Mouse (Mus musculus): ENCODE results near the gene Ddb2. TPM values are rescaled to one million over a fixed set of nuclear protein-coding genes. Genes with fewer than 3 reads are reported as not detected.
A peak's percentile ranks its signal among the peaks of the same experiment; 100 is the strongest.

The Ddb2 gene
- total and polyA plus RNA-seq, 3 experiments, result 2.7 to 8.5 (median 3.2) TPM

DNA sequence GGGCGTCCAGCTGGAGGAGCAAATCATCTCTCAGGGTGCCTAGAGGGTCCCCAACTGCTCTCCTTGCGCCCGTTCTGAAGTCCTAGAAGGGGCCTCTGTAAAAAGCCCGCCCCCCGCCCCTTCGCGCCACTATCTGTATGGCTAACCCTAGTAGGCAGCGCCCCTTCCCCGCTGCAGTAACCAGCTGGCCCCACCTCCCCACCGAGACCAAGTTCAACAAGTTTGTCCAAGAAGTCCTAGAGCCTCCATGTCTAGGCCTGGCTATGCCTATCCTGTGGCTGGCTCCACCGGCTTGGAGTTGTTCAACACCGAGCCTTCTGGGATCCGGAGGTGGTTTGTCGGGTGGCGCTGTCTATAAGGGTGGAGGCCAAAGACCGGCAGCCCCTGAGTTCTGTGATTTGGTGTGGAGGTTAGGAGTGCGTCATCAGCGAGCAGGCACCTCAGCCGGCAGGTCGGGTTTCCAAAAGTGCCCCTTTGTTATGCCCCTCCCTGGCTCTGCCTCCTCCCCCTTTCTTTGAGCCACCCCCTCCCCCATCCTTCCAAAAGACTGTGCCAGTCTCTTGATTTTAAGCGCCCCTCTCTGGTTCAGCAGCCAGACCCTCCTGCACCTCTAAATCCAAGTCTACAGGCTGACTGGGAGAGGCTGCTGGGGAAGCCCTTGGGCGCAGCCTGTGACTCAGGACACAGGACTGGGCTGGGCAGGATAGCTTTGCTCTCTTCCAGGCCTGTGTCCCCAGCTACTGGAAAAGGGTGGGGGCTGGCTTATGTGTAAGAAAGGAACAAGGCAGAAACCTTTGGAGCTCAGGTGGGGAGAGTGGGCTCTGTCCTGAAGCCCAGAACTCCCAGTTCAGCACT is 20.6 kb upstream of the Ddb2 start:
- Histone ChIP-seq H3K4me3 (peak overlapping the region; percentile 75), H3K9ac (ENCODE audit: low read depth, low read length) (peak overlapping the region; percentile 93), H3K79me2 (replicated peaks; ENCODE audit: control insufficient read depth, insufficient read depth, low read length) (peaks cover 2% of the 10 kb centered on the region), H3K36me3 (ENCODE audit: control insufficient read depth, insufficient read depth, low read length) (no peaks in the 10 kb centered on the region), H3K4me1 (ENCODE audit: control insufficient read depth, insufficient read depth, low read length) (no peaks in the 10 kb centered on the region; the same call in 1 of the 2 replicates), H3K27ac (peak overlapping the region; percentile 91), H3K27me3 (ENCODE audit: control insufficient read depth, insufficient read depth, low read length) (peaks cover 2% of the 10 kb centered on the region; the same call in 1 of the 2 replicates)
- no peak for TF ChIP-seq CTCF (IDR thresholded peaks at IDR 0.05)
- no peak for TF ChIP-seq EP300 (IDR thresholded peaks at IDR 0.05; ENCODE audit: insufficient read depth, low read depth, low read length)
- TF ChIP-seq POLR2A (IDR thresholded peaks at IDR 0.05; ENCODE audit: insufficient read depth, low read depth, low read length), result 0 out of 2 replicates have a peak, but pooled peaks have one; percentile 5
- intact Hi-C loops (cut with DNase I), result loop anchor here (2.0 to 5.0 kb wide), 2 partner anchors 21 to 140 kb away; partner anchors contain the start of genes Ddb2 and Mybpc3
- 6% methylated on average over 22 of the region's 22 CpGs for WGBS
- DNase-seq, result peak; percentile 44 to 55

GRCm38 (mm10) chr2:91256256-91257125 is 19.7 kb upstream of the Ddb2 start:
- H3K27ac ChIP-seq, result peak overlapping the region; percentile 91
- H3K36me3 ChIP-seq (ENCODE audit: control insufficient read depth, insufficient read depth, low read length), result no peaks in the 10 kb centered on the region
- peak overlapping the region; percentile 93 for H3K9ac ChIP-seq (ENCODE audit: low read depth, low read length)
- H3K4me1 ChIP-seq (ENCODE audit: control insufficient read depth, insufficient read depth, low read length), result peaks cover 2% of the 10 kb centered on the region
- peak overlapping the region; percentile 75 for H3K4me3 ChIP-seq
- intact Hi-C loops (cut with DNase I), result loop anchor here (2.0 to 5.0 kb wide), 2 partner anchors 20 to 139 kb away; partner anchors contain the start of genes Ddb2 and Mybpc3
- no peak for TF ChIP-seq CTCF (IDR thresholded peaks at IDR 0.05)
- TF ChIP-seq POLR2A (IDR thresholded peaks at IDR 0.05; ENCODE audit: insufficient read depth, low read depth, low read length), result peak; percentile 20; the same call in 1 of the 2 replicates
- TF ChIP-seq EP300 (IDR thresholded peaks at IDR 0.05; ENCODE audit: insufficient read depth, low read depth, low read length), result no peak
- DNase-seq, result peak; percentile 82 to 84
- H3K79me2 ChIP-seq (replicated peaks; ENCODE audit: control insufficient read depth, insufficient read depth, low read length), result peaks cover 2% of the 10 kb centered on the region
- WGBS, result under 1% methylated on average over 52 of the region's 52 CpGs
- peaks cover 2% of the 10 kb centered on the region; the same call in 1 of the 2 replicates for H3K27me3 ChIP-seq (ENCODE audit: control insufficient read depth, insufficient read depth, low read length)

GRCm38 (mm10) chr2:91255661-91256150 is 18.9 kb upstream of the Ddb2 start, which contains the start of gene Pacsin3:
TSS of gene Pacsin3 (plus strand) at chr2:91255954.
- TF ChIP-seq POLR2A (IDR thresholded peaks at IDR 0.05; ENCODE audit: insufficient read depth, low read depth, low read length) (0 out of 2 replicates have a peak, but pooled peaks have one; percentile 23), CTCF (IDR thresholded peaks at IDR 0.05) (no peak), EP300 (IDR thresholded peaks at IDR 0.05; ENCODE audit: insufficient read depth, low read depth, low read length) (no peak)
- Histone ChIP-seq H3K4me1 (ENCODE audit: control insufficient read depth, insufficient read depth, low read length) (peaks cover 2% of the 10 kb centered on the region), H3K9ac (ENCODE audit: low read depth, low read length) (peak within 1 kb of the TSS; percentile 93), H3K4me3 (peak within 1 kb of the TSS; percentile 75), H3K79me2 (replicated peaks; ENCODE audit: control insufficient read depth, insufficient read depth, low read length) (no peaks in the 10 kb centered on the region; the same call in 1 of the 2 replicates), H3K27me3 (ENCODE audit: control insufficient read depth, insufficient read depth, low read length) (peaks cover 2% of the 10 kb centered on the region; the same call in 1 of the 2 replicates), H3K36me3 (ENCODE audit: control insufficient read depth, insufficient read depth, low read length) (no peaks in the 10 kb centered on the region), H3K27ac (peak within 1 kb of the TSS; percentile 91)
- WGBS, result 2% methylated on average over 27 of the region's 27 CpGs
- DNase-seq, result peak; percentile 73 to 74
- intact Hi-C loops (cut with DNase I), result loop anchor here (2.0 to 5.0 kb wide), 2 partner anchors 19 to 138 kb away; partner anchors contain the start of genes Ddb2 and Mybpc3

DNA sequence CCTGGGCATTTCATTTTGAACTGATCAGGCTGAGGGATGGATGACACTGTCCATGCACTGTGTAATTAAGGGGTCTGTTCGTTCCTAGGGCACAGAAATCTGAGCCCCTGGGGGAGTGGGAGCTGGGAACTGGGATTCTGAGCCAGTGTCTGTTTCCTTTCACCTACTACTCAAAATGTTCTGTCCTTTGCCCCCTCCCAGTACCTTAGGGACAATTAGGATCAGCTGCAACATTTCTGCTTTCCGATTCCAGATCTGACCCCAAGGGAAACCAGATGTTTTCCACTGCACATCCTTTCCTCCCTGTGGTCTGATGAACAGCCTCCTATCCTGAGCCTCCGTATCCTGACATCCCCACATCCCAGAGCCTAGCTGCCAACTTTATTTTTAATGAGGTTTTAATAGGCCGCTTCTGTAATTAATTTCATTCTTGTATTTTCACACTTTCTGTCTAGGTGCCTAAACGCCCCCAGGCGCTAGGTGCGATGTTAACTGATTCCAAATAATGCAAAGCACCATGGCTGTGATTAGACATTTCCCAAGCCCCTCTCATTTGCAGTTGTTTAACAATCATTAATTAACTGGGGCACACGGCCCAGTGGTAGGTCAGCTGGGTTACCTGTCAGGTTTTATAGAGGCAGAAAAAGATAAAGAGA is 18.1 kb upstream of the Ddb2 start:
- no peaks in the 10 kb centered on the region for H3K36me3 ChIP-seq (ENCODE audit: control insufficient read depth, insufficient read depth, low read length)
- WGBS, result 55% methylated on average over 8 of the region's 8 CpGs
- no peak for TF ChIP-seq CTCF (IDR thresholded peaks at IDR 0.05)
- TF ChIP-seq POLR2A (IDR thresholded peaks at IDR 0.05; ENCODE audit: insufficient read depth, low read depth, low read length), result no peak
- TF ChIP-seq EP300 (IDR thresholded peaks at IDR 0.05; ENCODE audit: insufficient read depth, low read depth, low read length), result no peak

GRCm38 (mm10) chr2:91252512-91252911 is 15.7 kb upstream of the Ddb2 start:
- intact Hi-C loops (cut with DNase I), result no loop called here
- WGBS, result 48% methylated on average over 4 of the region's 4 CpGs
- Histone ChIP-seq H3K27ac (peak overlapping the region; percentile 15), H3K9ac (ENCODE audit: low read depth, low read length) (no peak overlapping the region), H3K79me2 (replicated peaks; ENCODE audit: control insufficient read depth, insufficient read depth, low read length) (no peaks in the 10 kb centered on the region; the same call in 1 of the 2 replicates), H3K4me1 (ENCODE audit: control insufficient read depth, insufficient read depth, low read length) (peaks cover 2% of the 10 kb centered on the region), H3K4me3 (no peak overlapping the region), H3K36me3 (ENCODE audit: control insufficient read depth, insufficient read depth, low read length) (no peaks in the 10 kb centered on the region), H3K27me3 (ENCODE audit: control insufficient read depth, insufficient read depth, low read length) (peaks cover 2% of the 10 kb centered on the region; the same call in 1 of the 2 replicates)
- DNase-seq, result no peak
- TF ChIP-seq CTCF (IDR thresholded peaks at IDR 0.05) (no peak), POLR2A (IDR thresholded peaks at IDR 0.05; ENCODE audit: insufficient read depth, low read depth, low read length) (no peak), EP300 (IDR thresholded peaks at IDR 0.05; ENCODE audit: insufficient read depth, low read depth, low read length) (no peak)

More for the DNA sequence above, 18.1 kb upstream of the Ddb2 start:
- intact Hi-C loops (cut with DNase I), result loop anchor here (5.0 kb wide), 1 partner anchor 138 kb away; the partner anchor contains the start of gene Mybpc3
- Histone ChIP-seq H3K27me3 (ENCODE audit: control insufficient read depth, insufficient read depth, low read length) (peaks cover 2% of the 10 kb centered on the region; the same call in 1 of the 2 replicates), H3K79me2 (replicated peaks; ENCODE audit: control insufficient read depth, insufficient read depth, low read length) (no peaks in the 10 kb centered on the region; the same call in 1 of the 2 replicates), H3K27ac (peak overlapping the region; percentile 91), H3K4me1 (ENCODE audit: control insufficient read depth, insufficient read depth, low read length) (peaks cover 2% of the 10 kb centered on the region), H3K4me3 (peak overlapping the region; percentile 75), H3K9ac (ENCODE audit: low read depth, low read length) (no peak overlapping the region)
- no peak for DNase-seq

Data from heart, adult 2 months (tissue).